Mouse (Mus musculus): ENCODE data around the gene Akirin2. TPM values are rescaled to one million over a fixed set of nuclear protein-coding genes. Genes with fewer than 3 reads are reported as not detected.
"Not testable (repeated sequence)": the region's sequence is repeated elsewhere in the genome, so short reads cannot be mapped to it uniquely, and the experiment has no call there.

The Akirin2 gene
- polyA plus RNA-seq, 1 experiment from 2014 or later: 102 TPM

DNA sequence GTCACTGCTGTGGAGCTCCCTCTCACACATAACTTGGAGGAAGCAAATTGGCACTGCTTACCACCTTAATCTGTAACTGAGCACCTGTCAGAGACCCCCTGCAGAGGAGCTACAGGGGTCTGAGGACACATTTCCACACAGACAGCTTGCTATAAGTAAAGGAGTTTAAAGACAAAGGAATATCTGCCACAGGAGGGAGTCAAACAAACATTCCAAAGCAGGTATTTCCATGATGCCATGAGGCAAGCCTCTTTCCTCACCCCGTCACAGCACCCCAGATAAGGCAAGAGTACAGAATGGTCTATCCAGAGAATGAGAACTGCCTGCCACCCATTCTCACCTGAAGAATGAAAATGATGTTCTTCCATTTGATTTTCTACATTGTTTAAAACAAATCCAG lies 28.5 kb downstream of the Akirin2 start:
- H3K9ac ChIP-seq (replicated peaks; ENCODE audit: low read length): no peak overlapping the region
- H3K4me2 ChIP-seq (ENCODE audit: low read length): no peak overlapping the region
- H3K9me3 ChIP-seq (ENCODE audit: control insufficient read depth, low read length): no peaks in the 10 kb centered on the region
- no peaks in the 10 kb centered on the region for H3K27me3 ChIP-seq (ENCODE audit: control insufficient read depth, insufficient read depth, low read length)
- 90% methylated on average over 1 of the region's 1 CpGs for WGBS
- H3K4me1 ChIP-seq (ENCODE audit: control insufficient read depth, insufficient read depth, low read length): no peaks in the 10 kb centered on the region
- DNase-seq (no peak), ATAC-seq (ENCODE audit: low FRiP score, low TSS enrichment) (no peak)
- H3K4me3 ChIP-seq (replicated peaks; ENCODE audit: low read depth, low read length): no peak overlapping the region
- H3K27ac ChIP-seq (replicated peaks; ENCODE audit: low read depth, low read length): no peak overlapping the region
- peaks cover 91% of the 10 kb centered on the region for H3K36me3 ChIP-seq (ENCODE audit: control insufficient read depth, insufficient read depth, low read length)

DNA sequence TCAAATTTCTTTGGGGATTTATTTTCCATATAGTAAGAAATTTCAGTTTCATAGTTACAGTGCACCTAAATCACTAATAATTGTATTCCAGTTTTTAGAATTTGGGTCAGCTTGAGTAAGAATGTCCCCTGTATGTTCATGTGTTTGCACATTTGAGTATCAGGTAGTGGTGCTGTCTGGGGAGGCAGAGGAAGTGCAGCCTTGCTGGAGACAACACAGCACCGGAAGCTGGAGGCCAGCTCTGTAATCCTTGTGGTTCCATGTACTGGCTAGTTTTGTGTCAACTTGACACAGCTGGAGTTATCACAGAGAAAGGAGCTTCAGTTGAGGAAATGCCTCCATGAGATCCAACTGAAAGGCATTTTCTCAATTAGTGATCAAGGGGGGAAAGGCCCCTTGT lies 30.8 kb downstream of the Akirin2 start:
- WGBS: 80% methylated on average over 1 of the region's 1 CpGs
- ATAC-seq (ENCODE audit: low FRiP score, low TSS enrichment); H3K4me3 ChIP-seq (replicated peaks; ENCODE audit: low read depth, low read length); H3K27ac ChIP-seq (replicated peaks; ENCODE audit: low read depth, low read length); H3K4me1 ChIP-seq (ENCODE audit: control insufficient read depth, insufficient read depth, low read length); DNase-seq; H3K4me2 ChIP-seq (ENCODE audit: low read length); H3K27me3 ChIP-seq (ENCODE audit: control insufficient read depth, insufficient read depth, low read length); H3K9ac ChIP-seq (replicated peaks; ENCODE audit: low read length); H3K9me3 ChIP-seq (ENCODE audit: control insufficient read depth, low read length): not testable (repeated sequence)
- H3K36me3 ChIP-seq (ENCODE audit: control insufficient read depth, insufficient read depth, low read length): peaks cover 85% of the 10 kb centered on the region

DNA sequence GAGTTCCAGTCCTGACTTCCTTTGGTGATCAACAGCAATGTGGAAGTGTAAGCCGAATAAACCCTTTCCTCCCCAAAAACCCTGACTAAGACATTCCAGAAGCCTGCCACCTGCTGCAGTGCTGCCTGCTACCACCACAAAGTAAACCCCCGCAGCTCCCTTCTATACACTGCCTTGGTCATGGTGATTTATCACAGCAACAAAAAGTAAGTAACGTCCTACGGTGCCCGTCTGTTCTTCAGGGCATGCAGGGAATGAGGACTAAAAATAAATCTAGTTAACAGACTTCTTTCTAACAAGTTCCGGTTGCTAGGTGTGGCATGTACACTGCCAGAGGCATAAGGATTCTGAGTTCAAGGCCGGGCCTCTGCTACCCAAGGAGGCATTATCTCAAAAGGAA lies 31.3 kb downstream of the Akirin2 start:
- no peaks in the 10 kb centered on the region for H3K9me3 ChIP-seq (ENCODE audit: control insufficient read depth, low read length)
- no peak overlapping the region for H3K27ac ChIP-seq (replicated peaks; ENCODE audit: low read depth, low read length)
- peaks cover 82% of the 10 kb centered on the region for H3K36me3 ChIP-seq (ENCODE audit: control insufficient read depth, insufficient read depth, low read length)
- WGBS: 53% methylated on average over 7 of the region's 7 CpGs
- no peaks in the 10 kb centered on the region for H3K27me3 ChIP-seq (ENCODE audit: control insufficient read depth, insufficient read depth, low read length)
- no peak for DNase-seq
- H3K9ac ChIP-seq (replicated peaks; ENCODE audit: low read length): no peak overlapping the region
- H3K4me1 ChIP-seq (ENCODE audit: control insufficient read depth, insufficient read depth, low read length): no peaks in the 10 kb centered on the region
- ATAC-seq (ENCODE audit: low FRiP score, low TSS enrichment): no peak
- H3K4me3 ChIP-seq (replicated peaks; ENCODE audit: low read depth, low read length): no peak overlapping the region
- H3K4me2 ChIP-seq (ENCODE audit: low read length): no peak overlapping the region

DNA sequence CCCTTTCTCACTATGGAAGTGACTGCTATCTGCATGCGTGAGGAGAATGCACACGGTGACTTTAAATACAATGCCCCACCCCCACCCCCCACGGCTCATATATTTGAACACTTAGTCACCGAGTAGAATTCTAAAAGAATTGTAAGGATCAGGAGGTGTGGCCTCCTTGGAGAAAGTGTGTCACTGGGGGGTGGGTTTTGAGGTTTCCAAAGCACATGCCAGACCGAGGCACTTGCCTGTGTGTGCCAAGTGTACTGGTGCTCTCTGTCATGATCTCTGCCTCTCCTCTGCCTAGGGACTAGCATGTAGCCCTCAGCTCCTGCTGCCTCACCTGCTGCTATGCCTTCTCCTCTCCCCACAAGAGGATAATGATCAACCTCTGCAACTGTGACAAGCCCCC lies 31.7 kb downstream of the Akirin2 start:
- no peak overlapping the region for H3K9ac ChIP-seq (replicated peaks; ENCODE audit: low read length)
- ATAC-seq (ENCODE audit: low FRiP score, low TSS enrichment) (no peak), DNase-seq (no peak)
- no peaks in the 10 kb centered on the region for H3K27me3 ChIP-seq (ENCODE audit: control insufficient read depth, insufficient read depth, low read length)
- 64% methylated on average over 5 of the region's 5 CpGs for WGBS
- no peaks in the 10 kb centered on the region for H3K4me1 ChIP-seq (ENCODE audit: control insufficient read depth, insufficient read depth, low read length)
- no peak overlapping the region for H3K4me3 ChIP-seq (replicated peaks; ENCODE audit: low read depth, low read length)
- H3K36me3 ChIP-seq (ENCODE audit: control insufficient read depth, insufficient read depth, low read length): peaks cover 82% of the 10 kb centered on the region
- H3K4me2 ChIP-seq (ENCODE audit: low read length): no peak overlapping the region
- no peak overlapping the region for H3K27ac ChIP-seq (replicated peaks; ENCODE audit: low read depth, low read length)
- H3K9me3 ChIP-seq (ENCODE audit: control insufficient read depth, low read length): no peaks in the 10 kb centered on the region

DNA sequence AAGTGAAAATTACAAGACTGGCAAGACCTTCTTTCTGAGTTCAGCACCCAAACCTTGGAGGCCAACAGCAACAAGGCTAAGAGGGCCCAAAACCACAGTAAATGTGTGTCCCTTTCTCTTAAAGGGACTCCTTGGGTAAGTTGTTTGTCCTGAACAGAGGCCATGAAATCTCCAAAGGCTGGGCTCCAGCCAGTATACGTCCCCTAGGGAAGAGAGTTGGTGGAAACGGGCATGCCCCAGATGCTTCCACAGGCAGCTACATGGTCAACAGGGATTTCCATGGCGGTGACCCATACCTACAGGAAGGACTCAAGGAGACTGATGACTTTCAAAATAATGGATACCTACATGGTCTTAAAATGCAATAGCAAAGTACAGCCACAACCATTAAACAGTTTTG lies 32.7 kb downstream of the Akirin2 start:
- WGBS: 94% methylated on average over 3 of the region's 3 CpGs
- Histone ChIP-seq H3K27ac (replicated peaks; ENCODE audit: low read depth, low read length) (no peak overlapping the region), H3K4me2 (ENCODE audit: low read length) (no peak overlapping the region), H3K9me3 (ENCODE audit: control insufficient read depth, low read length) (no peaks in the 10 kb centered on the region), H3K4me3 (replicated peaks; ENCODE audit: low read depth, low read length) (no peak overlapping the region), H3K36me3 (ENCODE audit: control insufficient read depth, insufficient read depth, low read length) (peaks cover 77% of the 10 kb centered on the region), H3K4me1 (ENCODE audit: control insufficient read depth, insufficient read depth, low read length) (no peaks in the 10 kb centered on the region), H3K27me3 (ENCODE audit: control insufficient read depth, insufficient read depth, low read length) (no peaks in the 10 kb centered on the region), H3K9ac (replicated peaks; ENCODE audit: low read length) (no peak overlapping the region)
- ATAC-seq (ENCODE audit: low FRiP score, low TSS enrichment): no peak
- DNase-seq: no peak

DNA sequence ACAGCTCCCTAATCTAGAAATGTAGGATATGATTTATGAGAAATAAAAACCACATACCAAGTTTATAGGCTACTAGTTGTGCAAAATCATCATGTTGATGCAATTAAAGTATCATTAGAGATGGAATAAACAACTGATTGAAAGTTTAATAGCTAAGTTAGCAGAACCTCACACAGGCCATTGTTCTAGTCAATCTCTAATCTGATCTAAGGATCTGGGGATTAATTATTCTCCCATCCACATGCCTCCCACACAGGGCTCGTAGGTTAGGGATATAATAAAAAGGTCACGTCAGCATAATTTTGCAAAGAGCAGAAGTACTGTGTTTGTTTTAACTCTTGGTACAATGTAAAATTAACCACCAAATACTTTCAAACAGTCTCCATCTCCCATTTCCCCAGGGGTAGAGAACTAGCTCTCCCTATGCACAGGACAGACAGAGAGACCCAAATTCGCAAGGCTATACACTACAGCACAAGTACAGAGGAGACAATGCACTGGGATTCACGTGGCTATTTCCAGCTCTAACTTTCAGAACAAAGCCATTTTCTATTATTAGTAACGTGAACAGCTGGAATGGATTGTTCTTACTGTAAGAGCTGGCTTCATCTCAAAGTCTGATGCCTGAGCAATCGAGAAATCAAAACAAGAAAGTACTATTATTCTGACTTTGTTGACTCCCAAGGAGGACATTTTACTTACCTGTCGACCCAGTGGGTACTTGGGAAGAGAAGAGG lies 34.3 kb downstream of the Akirin2 start:
- no peak overlapping the region for H3K4me3 ChIP-seq (replicated peaks; ENCODE audit: low read depth, low read length)
- no peak overlapping the region for H3K9ac ChIP-seq (replicated peaks; ENCODE audit: low read length)
- no peak overlapping the region for H3K4me2 ChIP-seq (ENCODE audit: low read length)
- peaks cover 68% of the 10 kb centered on the region for H3K36me3 ChIP-seq (ENCODE audit: control insufficient read depth, insufficient read depth, low read length)
- 90% methylated on average over 7 of the region's 7 CpGs for whole genome bisulfite sequencing
- DNase-seq (no peak), ATAC-seq (ENCODE audit: low FRiP score, low TSS enrichment) (no peak)
- H3K27me3 ChIP-seq (ENCODE audit: control insufficient read depth, insufficient read depth, low read length): no peaks in the 10 kb centered on the region
- H3K4me1 ChIP-seq (ENCODE audit: control insufficient read depth, insufficient read depth, low read length): no peaks in the 10 kb centered on the region
- H3K9me3 ChIP-seq (ENCODE audit: control insufficient read depth, low read length): no peaks in the 10 kb centered on the region
- no peak overlapping the region for H3K27ac ChIP-seq (replicated peaks; ENCODE audit: low read depth, low read length)

DNA sequence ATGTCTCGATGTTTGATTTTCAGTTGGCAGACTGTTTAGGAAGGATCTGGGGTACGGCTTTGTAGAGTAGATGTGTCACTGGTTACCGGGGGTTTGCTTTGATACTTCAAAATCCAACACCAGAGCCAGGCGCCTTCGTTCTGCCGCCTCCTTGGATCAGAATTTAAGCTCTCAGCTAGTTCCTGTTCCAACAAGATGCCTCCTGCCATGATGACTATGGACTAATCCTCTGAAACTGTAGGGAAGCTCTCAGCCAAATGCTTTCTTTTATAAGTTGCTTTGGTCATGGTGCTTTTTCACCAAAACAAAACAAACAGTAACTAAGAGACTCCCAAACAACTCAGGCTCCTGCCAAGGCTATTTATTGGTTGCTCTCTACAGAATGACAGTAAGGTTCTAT lies 52.4 kb downstream of the Akirin2 start:
- H3K4me3 ChIP-seq (replicated peaks; ENCODE audit: low read depth, low read length): no peak overlapping the region
- no peak overlapping the region for H3K9ac ChIP-seq (replicated peaks; ENCODE audit: low read length)
- no peak overlapping the region for H3K4me2 ChIP-seq (ENCODE audit: low read length)
- no peak overlapping the region for H3K27ac ChIP-seq (replicated peaks; ENCODE audit: low read depth, low read length)
- no peaks in the 10 kb centered on the region for H3K27me3 ChIP-seq (ENCODE audit: control insufficient read depth, insufficient read depth, low read length)
- WGBS: 86% methylated on average over 6 of the region's 6 CpGs
- H3K9me3 ChIP-seq (ENCODE audit: control insufficient read depth, low read length): no peaks in the 10 kb centered on the region
- DNase-seq (no peak), ATAC-seq (ENCODE audit: low FRiP score, low TSS enrichment) (no peak)
- peaks cover 69% of the 10 kb centered on the region for H3K36me3 ChIP-seq (ENCODE audit: control insufficient read depth, insufficient read depth, low read length)
- H3K4me1 ChIP-seq (ENCODE audit: control insufficient read depth, insufficient read depth, low read length): no peaks in the 10 kb centered on the region

DNA sequence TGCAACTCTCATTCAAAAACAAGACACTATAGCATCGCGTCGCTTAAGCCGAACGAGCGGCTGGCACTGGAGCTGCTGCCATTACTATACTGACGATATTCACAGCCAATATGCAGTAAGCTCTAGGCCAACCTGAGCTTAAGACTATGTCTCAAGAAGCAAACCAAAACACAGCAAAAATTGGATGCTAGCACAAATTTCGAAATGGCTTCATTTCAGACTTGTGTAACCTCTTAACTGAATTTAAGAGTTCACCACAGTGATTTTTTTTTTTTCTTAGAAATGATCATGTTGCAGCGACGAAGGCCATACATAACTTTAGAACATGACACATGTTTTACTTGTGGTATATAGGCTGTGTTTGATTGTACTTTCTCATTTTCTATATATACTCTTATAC lies 55.9 kb downstream of the Akirin2 start:
- H3K9me3 ChIP-seq (ENCODE audit: control insufficient read depth, low read length): no peaks in the 10 kb centered on the region
- 97% methylated on average over 10 of the region's 10 CpGs for WGBS
- no peak overlapping the region for H3K4me3 ChIP-seq (replicated peaks; ENCODE audit: low read depth, low read length)
- no peaks in the 10 kb centered on the region for H3K4me1 ChIP-seq (ENCODE audit: control insufficient read depth, insufficient read depth, low read length)
- no peak overlapping the region for H3K9ac ChIP-seq (replicated peaks; ENCODE audit: low read length)
- no peak overlapping the region for H3K4me2 ChIP-seq (ENCODE audit: low read length)
- no peaks in the 10 kb centered on the region for H3K27me3 ChIP-seq (ENCODE audit: control insufficient read depth, insufficient read depth, low read length)
- no peak for DNase-seq
- H3K36me3 ChIP-seq (ENCODE audit: control insufficient read depth, insufficient read depth, low read length): peaks cover 57% of the 10 kb centered on the region
- no peak overlapping the region for H3K27ac ChIP-seq (replicated peaks; ENCODE audit: low read depth, low read length)
- no peak for ATAC-seq (ENCODE audit: low FRiP score, low TSS enrichment)

DNA sequence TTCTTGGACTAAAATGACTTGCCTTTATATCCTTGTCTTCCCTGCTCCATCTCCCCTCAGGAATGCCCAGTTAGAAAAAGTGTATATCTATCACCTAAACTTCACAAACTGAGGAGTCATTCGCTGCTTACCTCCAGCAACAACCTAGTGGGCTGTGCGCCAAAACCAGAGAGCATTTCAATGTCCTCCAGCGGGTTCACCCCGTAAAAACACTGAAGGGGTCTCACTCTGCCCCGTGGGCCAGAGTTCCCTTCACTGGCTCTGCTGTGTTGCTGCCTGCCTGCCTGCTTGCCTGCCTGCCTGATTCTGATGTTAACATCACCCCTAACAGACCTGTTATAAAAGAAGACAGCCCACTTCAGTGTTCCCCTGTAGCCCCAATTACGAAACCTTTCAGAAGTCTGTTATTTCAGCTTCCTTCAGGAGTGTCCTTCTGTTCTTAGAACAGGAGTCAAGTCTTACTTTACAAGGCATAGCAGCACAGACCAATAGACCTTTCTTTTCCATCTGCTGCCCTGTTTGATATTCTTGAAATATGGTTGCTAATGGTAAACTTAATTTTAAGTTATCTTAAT lies 62.9 kb downstream of the Akirin2 start:
- H3K4me3 ChIP-seq (replicated peaks; ENCODE audit: low read depth, low read length): peak overlapping the region; percentile 80
- 79% methylated on average over 6 of the region's 6 CpGs for WGBS
- DNase-seq: no peak
- H3K27me3 ChIP-seq (ENCODE audit: control insufficient read depth, insufficient read depth, low read length): no peaks in the 10 kb centered on the region
- ATAC-seq (ENCODE audit: low FRiP score, low TSS enrichment): no peak
- H3K4me2 ChIP-seq (ENCODE audit: low read length): peak overlapping the region; percentile 87
- no peak overlapping the region for H3K27ac ChIP-seq (replicated peaks; ENCODE audit: low read depth, low read length)
- peak overlapping the region; percentile 82 for H3K9ac ChIP-seq (replicated peaks; ENCODE audit: low read length)
- no peaks in the 10 kb centered on the region for H3K9me3 ChIP-seq (ENCODE audit: control insufficient read depth, low read length)
- peaks cover 11% of the 10 kb centered on the region for H3K36me3 ChIP-seq (ENCODE audit: control insufficient read depth, insufficient read depth, low read length)
- H3K4me1 ChIP-seq (ENCODE audit: control insufficient read depth, insufficient read depth, low read length): peaks cover 22% of the 10 kb centered on the region
